Mouse (Mus musculus) right cerebral cortex, adult 18-20 months (tissue): ENCODE data around the gene Map4k2.

Source experiments
- DNase-seq: peaks from one replicate; pipeline ENCODE4 v3.0.0; 2022; ENCODE audit warnings: mixed read lengths

Map4k2 gene

GRCm38 (mm10) chr19:6347615-6348014, 6.7 kb downstream of the Map4k2 start:
- no peak for DNase-seq

GRCm38 (mm10) chr19:6348717-6349116, 7.8 kb downstream of the Map4k2 start:
- DNase-seq: no peak

- no peak for DNase-seq
Observed at GRCm38 (mm10) chr19:6349215-6349983, 8.5 kb downstream of the Map4k2 start.

- no peak for DNase-seq
Observed at GRCm38 (mm10) chr19:6351431-6352106, 10.6 kb downstream of the Map4k2 start.

- DNase-seq: no peak
Observed at GRCm38 (mm10) chr19:6352107-6352505, 11.2 kb downstream of the Map4k2 start.

GRCm38 (mm10) chr19:6354030-6354429, 13.1 kb downstream of the Map4k2 start:
- no peak for DNase-seq

GRCm38 (mm10) chr19:6361291-6361690, 20.4 kb downstream of the Map4k2 start:
- no peak for DNase-seq

- DNase-seq: no peak
Observed at GRCm38 (mm10) chr19:6363091-6363410, 22.1 kb downstream of the Map4k2 start.

- peak; percentile 100 for DNase-seq
Observed at GRCm38 (mm10) chr19:6363411-6364240, 22.7 kb downstream of the Map4k2 start, which contains the start of gene Sf1. TSS of gene Sf1 (plus strand) at chr19:6363690.

- peak; percentile 92 for DNase-seq
Observed at GRCm38 (mm10) chr19:6364317-6364725, 23.4 kb downstream of the Map4k2 start.

- DNase-seq: no peak
Observed at GRCm38 (mm10) chr19:6364842-6365241, 23.9 kb downstream of the Map4k2 start.

GRCm38 (mm10) chr19:6370175-6370574, 29.2 kb downstream of the Map4k2 start:
- no peak for DNase-seq

- DNase-seq: no peak
Observed at GRCm38 (mm10) chr19:6372433-6372832, 31.5 kb downstream of the Map4k2 start.

GRCm38 (mm10) chr19:6373539-6374400, 32.8 kb downstream of the Map4k2 start:
- peak; percentile 67 for DNase-seq

GRCm38 (mm10) chr19:6374571-6374970, 33.6 kb downstream of the Map4k2 start:
- DNase-seq: no peak

GRCm38 (mm10) chr19:6375423-6376254, 34.7 kb downstream of the Map4k2 start:
- no peak for DNase-seq

- DNase-seq: no peak
Observed at GRCm38 (mm10) chr19:6376255-6376564, 35.3 kb downstream of the Map4k2 start.

- DNase-seq: no peak
Observed at GRCm38 (mm10) chr19:6376643-6377042, 35.7 kb downstream of the Map4k2 start.

GRCm38 (mm10) chr19:6377327-6378040, 36.5 kb downstream of the Map4k2 start:
- no peak for DNase-seq

GRCm38 (mm10) chr19:6380411-6381166, 39.7 kb downstream of the Map4k2 start:
- DNase-seq: no peak
